Mouse (Mus musculus): ENCODE measurements around the gene Pparg. TPM values are rescaled to one million over a fixed set of nuclear protein-coding genes. Genes with fewer than 3 reads are reported as not detected.

Gene Pparg
- 0.26 and 0.39 TPM in 2 replicates for polyA plus RNA-seq (2016; fragmentation: Nextera tagmentation; extraction: Ambion mirVana)

GRCm38 (mm10) chr6:115360776-115361605, at the start of gene Pparg:
Pparg (plus strand) TSS chr6:115360951.
- under 1% methylated on average over 76 of the region's 76 CpGs for WGBS
- Histone ChIP-seq H3K36me3 (no peaks in the 10 kb centered on the region), H3K9me3 (replicated peaks) (no peaks in the 10 kb centered on the region), H3K27me3 (ENCODE audit: low read depth, poor library complexity, severe bottlenecking) (peaks cover 38% of the 10 kb centered on the region), H3K4me1 (peaks cover 17% of the 10 kb centered on the region), H3K4me3 (peak within 1 kb of the TSS; percentile 65), H3K27ac (peak within 1 kb of the TSS; percentile 54)
- peak; percentile 73 for DNase-seq (ENCODE audit: low spot score)

- no peak overlapping the region for H3K27ac ChIP-seq
- no peak for DNase-seq (ENCODE audit: low spot score)
- no peaks in the 10 kb centered on the region for H3K27me3 ChIP-seq (ENCODE audit: low read depth, poor library complexity, severe bottlenecking)
- WGBS = 81% methylated on average over 12 of the region's 12 CpGs
- H3K4me3 ChIP-seq = no peak overlapping the region
- H3K9me3 ChIP-seq (replicated peaks) = no peaks in the 10 kb centered on the region
- no peaks in the 10 kb centered on the region for H3K36me3 ChIP-seq
- no peaks in the 10 kb centered on the region for H3K4me1 ChIP-seq
Observed at GRCm38 (mm10) chr6:115312780-115313179, 48.0 kb upstream of the Pparg start.

GRCm38 (mm10) chr6:115313235-115313738, 47.5 kb upstream of the Pparg start:
- Histone ChIP-seq H3K36me3 (no peaks in the 10 kb centered on the region), H3K9me3 (replicated peaks) (no peaks in the 10 kb centered on the region), H3K27me3 (ENCODE audit: low read depth, poor library complexity, severe bottlenecking) (no peaks in the 10 kb centered on the region), H3K4me1 (no peaks in the 10 kb centered on the region), H3K4me3 (no peak overlapping the region), H3K27ac (no peak overlapping the region)
- no peak for DNase-seq (ENCODE audit: low spot score)
- WGBS = 70% methylated on average over 9 of the region's 9 CpGs

- H3K9me3 ChIP-seq (replicated peaks) = no peaks in the 10 kb centered on the region
- no peaks in the 10 kb centered on the region for H3K4me1 ChIP-seq
- WGBS = 74% methylated on average over 7 of the region's 7 CpGs
- H3K36me3 ChIP-seq = no peaks in the 10 kb centered on the region
- H3K27ac ChIP-seq = no peak overlapping the region
- no peak overlapping the region for H3K4me3 ChIP-seq
- no peaks in the 10 kb centered on the region for H3K27me3 ChIP-seq (ENCODE audit: low read depth, poor library complexity, severe bottlenecking)
- DNase-seq (ENCODE audit: low spot score) = no peak
Observed at GRCm38 (mm10) chr6:115313910-115314309, 46.8 kb upstream of the Pparg start.

GRCm38 (mm10) chr6:115315770-115316169, 45.0 kb upstream of the Pparg start:
- Histone ChIP-seq H3K4me3 (no peak overlapping the region), H3K9me3 (replicated peaks) (no peaks in the 10 kb centered on the region), H3K27me3 (ENCODE audit: low read depth, poor library complexity, severe bottlenecking) (no peaks in the 10 kb centered on the region), H3K36me3 (no peaks in the 10 kb centered on the region), H3K27ac (no peak overlapping the region), H3K4me1 (no peaks in the 10 kb centered on the region)
- 90% methylated on average over 4 of the region's 4 CpGs for WGBS
- no peak for DNase-seq (ENCODE audit: low spot score)

GRCm38 (mm10) chr6:115316811-115317221, 43.9 kb upstream of the Pparg start:
- no peak for DNase-seq (ENCODE audit: low spot score)
- H3K27me3 ChIP-seq (ENCODE audit: low read depth, poor library complexity, severe bottlenecking) = no peaks in the 10 kb centered on the region
- WGBS = 92% methylated on average over 11 of the region's 11 CpGs

GRCm38 (mm10) chr6:115318811-115319210, 41.9 kb upstream of the Pparg start:
- H3K4me3 ChIP-seq = no peak overlapping the region
- no peak overlapping the region for H3K27ac ChIP-seq
- WGBS = 89% methylated on average over 6 of the region's 6 CpGs
- DNase-seq (ENCODE audit: low spot score) = no peak
- H3K27me3 ChIP-seq (ENCODE audit: low read depth, poor library complexity, severe bottlenecking) = no peaks in the 10 kb centered on the region
- H3K4me1 ChIP-seq = peaks cover 17% of the 10 kb centered on the region
- H3K36me3 ChIP-seq = no peaks in the 10 kb centered on the region
- no peaks in the 10 kb centered on the region for H3K9me3 ChIP-seq (replicated peaks)

More at GRCm38 (mm10) chr6:115316811-115317221, 43.9 kb upstream of the Pparg start:
- no peak overlapping the region for H3K27ac ChIP-seq
- no peak overlapping the region for H3K4me3 ChIP-seq
- no peaks in the 10 kb centered on the region for H3K9me3 ChIP-seq (replicated peaks)
- no peaks in the 10 kb centered on the region for H3K36me3 ChIP-seq
- peaks cover 8% of the 10 kb centered on the region for H3K4me1 ChIP-seq

GRCm38 (mm10) chr6:115319686-115320085, 41.1 kb upstream of the Pparg start:
- Histone ChIP-seq H3K9me3 (replicated peaks) (no peaks in the 10 kb centered on the region), H3K36me3 (no peaks in the 10 kb centered on the region), H3K4me3 (no peak overlapping the region), H3K27me3 (ENCODE audit: low read depth, poor library complexity, severe bottlenecking) (no peaks in the 10 kb centered on the region), H3K27ac (no peak overlapping the region), H3K4me1 (peaks cover 17% of the 10 kb centered on the region)
- DNase-seq (ENCODE audit: low spot score) = no peak
- WGBS = 93% methylated on average over 4 of the region's 4 CpGs

- no peaks in the 10 kb centered on the region for H3K36me3 ChIP-seq
- DNase-seq (ENCODE audit: low spot score) = no peak
- no peaks in the 10 kb centered on the region for H3K9me3 ChIP-seq (replicated peaks)
- WGBS = 84% methylated on average over 8 of the region's 8 CpGs
- no peak overlapping the region for H3K4me3 ChIP-seq
- H3K27ac ChIP-seq = no peak overlapping the region
- H3K27me3 ChIP-seq (ENCODE audit: low read depth, poor library complexity, severe bottlenecking) = no peaks in the 10 kb centered on the region
- peaks cover 17% of the 10 kb centered on the region for H3K4me1 ChIP-seq
Observed at GRCm38 (mm10) chr6:115320927-115321714, 39.6 kb upstream of the Pparg start.

- Histone ChIP-seq H3K27me3 (ENCODE audit: low read depth, poor library complexity, severe bottlenecking) (no peaks in the 10 kb centered on the region), H3K9me3 (replicated peaks) (no peaks in the 10 kb centered on the region), H3K4me1 (peaks cover 17% of the 10 kb centered on the region), H3K36me3 (no peaks in the 10 kb centered on the region), H3K4me3 (no peak overlapping the region), H3K27ac (no peak overlapping the region)
- 81% methylated on average over 6 of the region's 6 CpGs for WGBS
- no peak for DNase-seq (ENCODE audit: low spot score)
Observed at GRCm38 (mm10) chr6:115321883-115322351, 38.8 kb upstream of the Pparg start.

- no peaks in the 10 kb centered on the region for H3K9me3 ChIP-seq (replicated peaks)
- H3K36me3 ChIP-seq = no peaks in the 10 kb centered on the region
- no peak overlapping the region for H3K27ac ChIP-seq
- DNase-seq (ENCODE audit: low spot score) = no peak
- H3K4me1 ChIP-seq = peaks cover 17% of the 10 kb centered on the region
- H3K27me3 ChIP-seq (ENCODE audit: low read depth, poor library complexity, severe bottlenecking) = no peaks in the 10 kb centered on the region
- 90% methylated on average over 5 of the region's 5 CpGs for WGBS
- no peak overlapping the region for H3K4me3 ChIP-seq
Observed at GRCm38 (mm10) chr6:115322956-115323355, 37.8 kb upstream of the Pparg start.

GRCm38 (mm10) chr6:115330964-115331363, 29.8 kb upstream of the Pparg start:
- Histone ChIP-seq H3K4me1 (peaks cover 8% of the 10 kb centered on the region; the same call in 1 of the 2 replicates), H3K27me3 (ENCODE audit: low read depth, poor library complexity, severe bottlenecking) (no peaks in the 10 kb centered on the region)
- no peak for DNase-seq (ENCODE audit: low spot score)

More at GRCm38 (mm10) chr6:115330964-115331363, 29.8 kb upstream of the Pparg start:
- Histone ChIP-seq H3K9me3 (replicated peaks) (no peaks in the 10 kb centered on the region), H3K36me3 (no peaks in the 10 kb centered on the region), H3K27ac (no peak overlapping the region), H3K4me3 (no peak overlapping the region)
